Mouse (Mus musculus) right cerebral cortex, adult 18-20 months (tissue): ENCODE data around the gene Mpp2.

ENCODE experiments used
- DNase-seq: peaks from one replicate; pipeline ENCODE4 v3.0.0; 2022; ENCODE audit warnings: mixed read lengths

The Mpp2 gene

DNA sequence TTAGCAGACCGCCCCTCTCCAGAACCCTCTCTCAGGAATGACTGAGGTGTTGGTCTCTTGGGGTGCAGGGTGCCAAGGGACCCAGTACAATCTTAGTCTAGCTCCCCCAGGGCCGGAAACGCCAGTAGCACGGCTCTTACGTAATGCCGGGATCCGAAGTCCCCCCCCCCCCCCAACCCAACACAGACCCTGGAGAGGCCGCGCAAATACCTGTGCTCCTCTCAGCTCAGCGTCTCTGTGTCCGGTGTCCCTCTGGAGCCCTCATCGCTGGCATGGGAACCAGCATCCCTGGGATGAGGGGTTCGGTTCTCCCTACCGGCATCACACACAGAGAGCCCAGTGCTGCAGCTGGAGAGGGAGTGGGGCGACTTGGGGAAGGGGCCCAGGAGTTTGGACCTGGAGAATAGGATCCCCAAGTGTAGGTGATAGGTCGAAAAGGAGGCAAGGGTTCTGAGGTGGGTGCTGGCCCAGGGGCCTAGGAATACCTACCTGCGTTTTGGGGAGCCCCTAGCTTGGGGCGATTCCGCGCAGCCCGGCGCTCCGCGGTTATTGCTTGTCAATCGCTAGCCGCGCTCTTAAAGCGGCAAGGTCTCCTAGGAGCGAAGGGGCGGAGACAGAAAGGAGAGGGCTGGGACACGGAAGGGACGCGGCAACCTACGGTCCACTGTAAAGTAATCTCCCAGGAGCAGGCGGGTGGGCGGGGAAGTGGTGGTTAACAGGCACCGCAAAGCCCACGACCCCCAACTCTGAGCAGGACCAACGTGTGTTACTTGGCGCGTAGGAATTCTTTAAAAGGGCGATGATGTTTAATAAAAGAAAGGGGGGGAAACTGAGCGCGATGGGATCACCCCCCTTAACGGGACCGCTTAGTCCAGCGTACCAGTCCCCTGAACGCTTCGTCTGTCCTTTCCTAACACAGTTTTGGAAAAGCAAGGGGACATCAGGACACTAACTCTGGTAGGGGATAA is at the start of gene Mpp2:
TSS of gene Mpp2 (minus strand) at position 585 of the 968 bp plus-strand sequence.
- peak; percentile 86 for DNase-seq

GRCm38 (mm10) chr11:102137625-102138446 is 49.5 kb upstream of the Mpp2 start:
- DNase-seq: no peak

- DNase-seq: no peak
Measured at GRCm38 (mm10) chr11:102134516-102134915, 46.2 kb upstream of the Mpp2 start.

DNA sequence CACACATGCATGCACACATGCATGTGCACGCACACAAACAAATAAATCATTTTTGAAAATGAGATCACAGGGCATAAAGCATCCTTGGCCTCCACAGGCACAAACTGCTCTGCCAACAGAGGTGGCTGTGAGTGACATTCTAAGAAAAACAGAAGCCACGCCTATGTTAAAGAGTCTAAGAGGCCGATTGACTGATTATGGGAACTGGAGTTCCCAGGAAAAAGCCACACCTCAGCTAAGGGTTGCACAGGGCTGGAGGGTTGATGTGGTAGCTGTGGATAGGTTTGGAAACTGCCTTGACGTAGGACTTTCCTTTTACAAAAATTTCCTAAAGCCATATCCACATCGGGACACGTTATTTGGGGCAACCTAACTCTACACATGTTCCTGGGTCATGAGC is 29.1 kb upstream of the Mpp2 start:
- DNase-seq: no peak

- DNase-seq: no peak
Measured at GRCm38 (mm10) chr11:102116241-102116640, 27.9 kb upstream of the Mpp2 start.

DNA sequence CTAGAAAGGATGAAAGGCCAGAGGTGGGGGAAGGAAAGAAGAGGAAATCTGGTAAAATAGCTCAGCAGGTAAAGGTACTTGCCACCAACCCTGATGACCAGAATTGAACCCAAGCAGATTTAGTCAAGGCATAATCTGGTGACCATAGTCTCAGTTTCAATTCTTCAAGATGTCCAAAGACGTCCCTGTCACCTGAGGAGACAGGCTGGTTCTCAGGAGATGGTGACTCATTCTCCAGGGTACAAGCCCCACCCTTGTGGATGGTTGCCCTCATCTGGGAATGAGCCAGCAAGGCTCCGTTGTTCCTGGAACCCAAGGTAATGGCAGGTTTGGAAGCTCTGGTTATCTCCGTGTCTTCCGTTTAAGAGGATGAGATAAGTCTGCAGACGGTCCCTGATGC is 23.3 kb upstream of the Mpp2 start:
- DNase-seq: no peak

- no peak for DNase-seq
Measured at GRCm38 (mm10) chr11:102107732-102108131, 19.4 kb upstream of the Mpp2 start, which contains the start of gene Pyy. Gene Pyy (minus strand): TSS chr11:102107832.

DNA sequence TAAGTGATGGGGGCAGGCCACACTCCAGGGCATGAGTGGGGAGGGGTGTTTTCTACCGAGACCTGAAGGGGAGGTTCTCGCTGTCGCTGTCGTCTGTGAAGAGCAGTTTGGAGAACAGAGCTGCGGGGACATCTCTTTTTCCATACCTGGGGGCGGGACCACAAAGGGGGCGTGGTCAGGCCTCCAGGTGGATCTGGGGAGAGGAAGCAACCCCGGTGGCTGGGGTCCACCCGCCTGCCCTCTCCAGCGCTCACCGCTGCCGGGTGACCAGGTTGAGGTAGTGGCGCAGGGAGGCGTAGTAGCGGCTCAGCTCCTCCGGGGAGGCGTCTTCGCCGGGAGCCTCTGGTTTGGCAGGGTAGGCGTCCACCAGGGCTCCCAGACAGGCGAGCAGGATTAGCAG is 18.6 kb upstream of the Mpp2 start:
- no peak for DNase-seq

- peak; percentile 52 for DNase-seq
Measured at GRCm38 (mm10) chr11:102102485-102103258, 14.4 kb upstream of the Mpp2 start.

GRCm38 (mm10) chr11:102101219-102101618 is 12.9 kb upstream of the Mpp2 start, which contains the start of gene Ppy:
Gene Ppy (minus strand): TSS chr11:102101319.
- no peak for DNase-seq

DNA sequence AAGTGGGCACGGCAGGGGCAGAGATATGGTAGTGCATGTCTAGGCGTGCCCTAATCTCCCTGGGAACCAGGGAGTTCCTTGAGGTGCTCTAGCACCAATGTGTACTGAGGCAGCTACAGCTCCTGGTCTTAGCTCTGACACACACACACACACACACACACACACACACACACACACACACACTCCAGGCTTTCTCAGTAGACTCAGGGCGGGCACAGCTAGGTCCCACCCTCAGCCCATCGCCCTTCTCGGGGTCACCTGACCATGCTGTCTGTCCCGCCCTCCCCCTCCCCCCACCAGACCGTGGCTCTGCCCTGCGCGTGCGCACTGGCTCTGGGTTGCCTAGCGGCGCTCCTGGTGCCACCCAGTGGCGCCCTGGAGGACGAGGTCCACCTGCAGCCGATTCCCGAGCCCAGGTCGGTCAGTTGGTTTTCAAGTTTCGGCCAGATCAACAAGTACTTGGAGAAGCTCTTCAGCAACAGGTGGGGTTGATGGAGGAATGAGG is 8.6 kb upstream of the Mpp2 start:
- DNase-seq: peak; percentile 74

GRCm38 (mm10) chr11:102096446-102096845 is 8.1 kb upstream of the Mpp2 start:
- DNase-seq: no peak

- no peak for DNase-seq
Measured at GRCm38 (mm10) chr11:102095676-102096075, 7.4 kb upstream of the Mpp2 start.

- peak; percentile 77 for DNase-seq
Measured at GRCm38 (mm10) chr11:102089088-102089808, 933 bp upstream of the Mpp2 start.

DNA sequence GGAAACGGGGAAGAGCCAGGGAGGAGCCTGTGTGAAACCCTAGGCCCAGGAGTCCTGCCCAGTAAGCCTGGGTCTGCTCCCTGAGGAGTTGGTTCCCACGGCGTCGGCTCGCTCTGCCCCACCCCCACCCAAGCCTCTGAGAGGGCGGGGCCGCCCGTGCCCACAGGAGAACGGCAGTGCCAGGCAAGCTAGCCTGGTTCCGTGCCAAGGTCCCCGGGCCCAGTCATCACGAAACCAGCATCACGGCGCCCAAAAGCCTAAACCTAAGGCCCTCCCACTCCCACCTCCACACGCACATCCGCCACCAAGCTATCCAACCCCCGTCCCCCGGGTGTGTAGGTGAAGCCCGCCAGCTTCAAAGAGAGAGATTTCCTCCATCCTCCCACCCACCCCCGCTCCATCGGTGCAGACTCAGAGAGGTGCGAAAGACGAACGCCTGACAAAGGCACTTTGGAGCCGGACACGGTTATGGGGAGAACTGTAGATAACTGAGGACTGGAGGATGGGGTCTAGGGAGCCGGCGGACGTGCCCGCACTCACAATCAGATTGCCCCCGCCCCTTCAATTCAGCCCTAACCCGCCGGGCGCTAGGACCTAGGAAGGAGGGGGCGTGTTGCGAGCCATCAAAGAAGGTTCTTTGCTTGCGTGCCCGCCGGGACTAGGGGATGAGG is 1.1 kb downstream of the Mpp2 start:
- DNase-seq: peak; percentile 87

- peak; percentile 84 for DNase-seq
Measured at GRCm38 (mm10) chr11:102086331-102086730, 2.0 kb downstream of the Mpp2 start.

DNA sequence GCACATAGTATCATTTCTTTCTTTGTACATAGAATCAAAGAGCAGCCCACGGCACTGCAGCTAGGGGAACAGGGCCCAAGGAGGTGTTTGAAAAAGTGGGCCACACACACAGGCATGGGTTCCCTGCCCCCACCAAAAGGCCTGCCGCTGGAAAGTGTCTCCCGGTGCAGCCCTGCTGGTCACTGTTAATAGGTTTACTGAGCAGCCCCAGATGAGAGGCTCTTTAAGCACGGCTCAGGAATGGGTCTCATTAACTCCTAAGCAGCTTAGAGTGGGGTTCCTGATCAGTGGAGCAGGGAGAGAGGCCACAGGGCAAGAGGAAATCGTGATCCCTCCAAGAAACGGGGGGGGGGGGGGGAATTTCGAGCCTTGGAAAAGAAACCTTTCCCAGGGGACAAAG is 4.2 kb downstream of the Mpp2 start:
- DNase-seq: no peak

DNA sequence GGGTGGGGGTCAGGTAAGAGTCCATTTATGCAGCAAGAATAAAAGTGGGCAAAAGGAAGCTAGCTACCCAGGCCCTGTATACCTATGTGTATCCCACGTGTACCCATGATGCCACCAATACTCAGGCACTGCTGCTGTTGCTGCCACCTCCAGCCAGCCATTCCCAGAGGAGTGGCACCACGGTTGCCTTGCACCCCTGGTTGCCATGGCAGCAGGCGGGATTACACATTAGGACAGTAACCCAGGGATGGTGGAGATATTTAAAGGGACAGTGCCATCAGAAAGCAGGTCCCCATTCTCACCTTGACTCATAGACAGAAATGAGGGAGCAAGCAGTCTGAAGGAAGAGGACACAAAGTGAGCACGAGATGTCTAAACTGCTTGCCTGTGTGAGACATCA is 5.1 kb downstream of the Mpp2 start:
- DNase-seq: no peak

DNA sequence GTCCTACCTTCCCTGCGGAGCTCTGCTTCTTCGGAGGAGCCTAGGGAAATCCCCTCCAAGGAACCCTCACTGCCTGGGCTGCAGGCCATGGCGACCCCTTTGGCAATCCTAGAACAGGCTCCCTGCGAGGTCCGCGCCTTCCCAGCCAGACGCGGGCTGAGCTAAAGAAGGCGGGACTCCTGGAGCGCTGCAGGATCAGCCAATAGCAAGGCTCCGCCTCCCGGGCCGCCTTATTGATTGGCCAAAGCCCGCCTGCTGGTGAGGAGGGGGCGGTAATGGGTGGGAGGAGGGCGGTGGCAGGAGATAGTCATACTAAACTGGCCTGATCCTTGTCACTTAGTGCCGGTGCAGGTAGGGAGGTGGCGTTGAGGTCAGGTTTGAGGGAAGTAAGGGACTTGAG is 6.0 kb downstream of the Mpp2 start:
- peak; percentile 82 for DNase-seq

GRCm38 (mm10) chr11:102073722-102074121 is 14.6 kb downstream of the Mpp2 start:
- DNase-seq: no peak

DNA sequence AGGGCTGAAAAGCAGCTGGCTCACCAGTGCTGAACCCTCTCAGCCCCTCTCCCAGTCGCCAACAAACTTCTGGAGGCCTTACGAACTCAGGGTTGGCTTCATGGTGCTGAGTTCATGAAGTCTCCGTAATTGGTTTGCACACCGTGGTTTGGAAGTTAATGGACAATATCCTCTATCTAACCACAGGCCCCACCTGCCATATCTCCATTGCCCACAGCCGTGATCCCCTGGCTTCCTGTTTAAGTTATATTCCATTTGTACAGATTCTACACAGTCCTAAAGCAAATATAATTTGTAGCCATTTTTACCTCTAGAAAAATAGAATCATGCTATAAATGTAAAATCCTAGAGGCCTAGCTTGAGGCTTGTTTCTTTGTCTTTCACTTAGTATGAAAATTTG is 15.6 kb downstream of the Mpp2 start:
- DNase-seq: no peak
